Mouse (Mus musculus) embryonic facial prominence, embryonic 14.5 days (tissue): ENCODE data around the gene Szrd1. TPM values are rescaled to one million over a fixed set of nuclear protein-coding genes. Genes with fewer than 3 reads are reported as not detected.
"Not testable (repeated sequence)": the region's sequence is repeated elsewhere in the genome, so short reads cannot be mapped to it uniquely, and the experiment has no call there.

Experiments
- ATAC-seq: fragments of 200-750 bp; cut with Nextera tagmentation; 2 replicates; pipeline ENCODE4 v1.8.0; 2017; ENCODE audit warnings: low read depth, moderate number of reproducible peaks, moderate TSS enrichment
- DNase-seq: peaks from one replicate; pipeline ENCODE4 v3.0.0-alpha.2; 2015; ENCODE audit warnings: low spot score
- H3K27ac ChIP-seq: fragments of 300-500 bp; sonication (generic); replicated peaks from 2 replicates; pipeline ENCODE4 v1.5.1; 2014; ENCODE audit warnings: low read depth, mild to moderate bottlenecking, low read length, moderate library complexity
- H3K27me3 ChIP-seq: fragments of 300-500 bp; sonication (generic); replicated peaks from 2 replicates; pipeline ENCODE4 v1.6.1; 2014; ENCODE audit warnings: low read length; ENCODE audit not compliant: control insufficient read depth, insufficient read depth
- H3K36me3 ChIP-seq: fragments of 300-500 bp; sonication (generic); 2 replicates; pipeline ENCODE4 v1.6.1; 2014; ENCODE audit warnings: low read length, mixed read lengths; ENCODE audit not compliant: control insufficient read depth, insufficient read depth
- H3K4me1 ChIP-seq: fragments of 300-500 bp; sonication (generic); 2 replicates; pipeline ENCODE4 v1.6.1; 2014; ENCODE audit warnings: antibody characterized with exemption, low read length; ENCODE audit not compliant: control insufficient read depth, insufficient read depth
- H3K4me2 ChIP-seq: fragments of 300-500 bp; sonication (generic); 2 replicates; pipeline ENCODE4 v1.6.1; 2014; ENCODE audit warnings: low read depth, mild to moderate bottlenecking, low read length, moderate library complexity, mixed read lengths
- H3K4me3 ChIP-seq: fragments of 300-500 bp; sonication (generic); 2 replicates; pipeline ENCODE4 v1.5.1; 2014; ENCODE audit warnings: low read depth, mild to moderate bottlenecking, low read length
- H3K9ac ChIP-seq: fragments of 300-500 bp; sonication (generic); 2 replicates; pipeline ENCODE4 v1.6.1; 2014; ENCODE audit warnings: low read depth, mild to moderate bottlenecking, low read length, moderate library complexity, mixed read lengths
- H3K9me3 ChIP-seq: fragments of 300-500 bp; sonication (generic); 2 replicates; pipeline ENCODE4 v1.6.1; 2016; ENCODE audit warnings: low read length; ENCODE audit not compliant: control insufficient read depth
- whole genome bisulfite sequencing: fragments of 180-500 bp; shearing (Covaris S2); extraction: QIAGEN DNeasy Blood & Tissue Kit; methylation state at CpG from one replicate; pipeline ENCODE4 v1.1.7; 2014; 5-methylcytosine and 5-hydroxymethylcytosine counted together
- polyA plus RNA-seq: library from polyadenylated mRNA; unstranded; fragments of >200 nt; fragmentation: Nextera tagmentation; extraction: Ambion mirVana; gene quantifications from 2 replicates; pipeline ENCODE4 v1.2.1, GENCODE M21; 2014

Gene Szrd1
- polyA plus RNA-seq, 1 experiment from 2014 or later, result 38.7 TPM

DNA sequence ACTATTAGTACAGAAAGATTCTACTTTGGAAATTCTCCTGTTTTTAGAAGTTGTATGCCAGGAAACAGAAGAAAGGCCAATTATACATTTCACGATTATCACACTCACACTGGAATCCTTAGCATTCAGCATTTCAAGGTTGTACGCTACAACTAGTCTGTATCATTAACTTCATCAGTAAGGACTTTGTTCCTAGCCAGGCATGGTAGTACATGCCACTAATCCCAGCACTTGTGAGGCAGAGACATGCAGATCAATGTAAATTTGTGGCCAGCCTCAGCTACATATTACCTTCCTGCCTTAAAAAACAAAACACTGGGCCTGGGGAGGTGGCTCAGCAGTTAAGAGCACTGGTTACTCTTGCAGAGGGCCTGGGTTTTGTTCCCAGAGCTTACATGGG is 19.0 kb upstream of the Szrd1 start:
- peaks cover 8% of the 10 kb centered on the region; the same call in 1 of the 2 replicates for H3K4me1 ChIP-seq
- no peak for DNase-seq
- no peak for ATAC-seq
- no peak overlapping the region for H3K4me2 ChIP-seq
- H3K9ac ChIP-seq, result no peak overlapping the region
- H3K27me3 ChIP-seq, result no peaks in the 10 kb centered on the region
- 0 out of 2 replicates have a peak overlapping the region, but pooled peaks have one; percentile 8 for H3K27ac ChIP-seq
- H3K9me3 ChIP-seq, result no peaks in the 10 kb centered on the region
- H3K4me3 ChIP-seq, result no peak overlapping the region
- 74% methylated on average over 2 of the region's 2 CpGs for WGBS
- no peaks in the 10 kb centered on the region for H3K36me3 ChIP-seq

DNA sequence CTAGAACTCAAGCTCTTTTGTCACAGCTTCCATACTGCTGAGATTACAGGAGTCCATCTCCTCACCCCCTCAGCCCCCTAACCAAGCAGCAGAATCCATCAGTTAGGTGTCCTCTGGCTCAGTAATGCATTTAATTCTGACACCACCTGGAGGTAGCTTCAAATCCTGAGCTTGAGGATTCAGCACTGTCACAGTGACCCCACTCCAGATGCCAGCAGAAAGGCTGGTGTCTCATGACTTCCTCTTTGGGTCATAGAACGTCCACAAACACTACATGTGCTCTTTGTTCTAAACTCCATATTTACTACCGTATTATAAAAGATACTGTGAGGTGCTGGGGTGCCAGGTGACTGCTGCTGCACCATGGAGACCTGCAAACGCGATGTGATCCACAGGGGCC is 17.9 kb upstream of the Szrd1 start:
- Histone ChIP-seq H3K4me2 (no peak overlapping the region), H3K27me3 (no peaks in the 10 kb centered on the region), H3K27ac (no peak overlapping the region), H3K4me3 (no peak overlapping the region), H3K36me3 (no peaks in the 10 kb centered on the region), H3K4me1 (peaks cover 8% of the 10 kb centered on the region; the same call in 1 of the 2 replicates), H3K9me3 (no peaks in the 10 kb centered on the region), H3K9ac (no peak overlapping the region)
- WGBS, result 77% methylated on average over 4 of the region's 4 CpGs
- DNase-seq (no peak), ATAC-seq (no peak)

DNA sequence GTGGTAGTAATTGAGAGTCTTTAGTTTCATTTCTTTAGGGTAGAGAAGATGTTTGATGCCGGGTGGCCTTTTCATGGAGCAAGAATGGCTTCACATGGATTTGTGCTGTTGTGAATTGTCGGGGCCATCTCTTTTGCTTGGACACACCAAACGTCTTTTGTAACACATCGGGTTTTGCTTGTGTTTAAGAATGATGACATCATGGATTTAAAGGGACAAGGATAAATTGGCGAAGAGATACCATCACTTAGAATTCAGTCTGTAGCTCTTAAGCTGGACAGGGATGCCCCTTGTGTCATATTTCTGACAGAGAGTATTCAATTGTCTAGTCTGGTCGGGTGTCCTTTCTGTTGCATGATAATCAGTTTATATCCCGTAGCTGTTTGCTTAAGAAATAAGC is 9.5 kb upstream of the Szrd1 start:
- Histone ChIP-seq H3K36me3 (no peaks in the 10 kb centered on the region), H3K27me3 (no peaks in the 10 kb centered on the region)
- WGBS, result 27% methylated on average over 7 of the region's 7 CpGs

GRCm38 (mm10) chr4:141148009-141148801 is 8.6 kb upstream of the Szrd1 start:
- H3K27me3 ChIP-seq, result no peaks in the 10 kb centered on the region
- H3K4me2 ChIP-seq, result peak overlapping the region; percentile 65
- peak overlapping the region; percentile 94 for H3K9ac ChIP-seq
- no peaks in the 10 kb centered on the region for H3K9me3 ChIP-seq
- WGBS, result 0% methylated on average over 35 of the region's 66 CpGs
- ATAC-seq (peak; percentile 77), DNase-seq (peak; percentile 41)
- H3K27ac ChIP-seq, result peak overlapping the region; percentile 92
- H3K36me3 ChIP-seq, result no peaks in the 10 kb centered on the region
- H3K4me1 ChIP-seq, result peaks cover 18% of the 10 kb centered on the region
- H3K4me3 ChIP-seq, result peak overlapping the region; percentile 95

More for the DNA sequence above, 9.5 kb upstream of the Szrd1 start:
- Histone ChIP-seq H3K9me3 (no peaks in the 10 kb centered on the region), H3K4me1 (peaks cover 18% of the 10 kb centered on the region), H3K27ac (no peak overlapping the region; the same call in 1 of the 2 replicates), H3K9ac (peak overlapping the region; percentile 94), H3K4me3 (peak overlapping the region; percentile 95), H3K4me2 (peak overlapping the region; percentile 65)
- ATAC-seq (no peak), DNase-seq (no peak)

- peak; percentile 94 for DNase-seq
- peak within 1 kb of the TSS; percentile 65 for H3K4me2 ChIP-seq
- ATAC-seq, result peak; percentile 87
- peak within 1 kb of the TSS; percentile 95 for H3K4me3 ChIP-seq
- no peaks in the 10 kb centered on the region for H3K36me3 ChIP-seq
- no peaks in the 10 kb centered on the region for H3K27me3 ChIP-seq
- 11% methylated on average over 40 of the region's 58 CpGs for WGBS
- peak within 1 kb of the TSS; percentile 92 for H3K27ac ChIP-seq
- peak within 1 kb of the TSS; percentile 94 for H3K9ac ChIP-seq
- H3K4me1 ChIP-seq, result peaks cover 22% of the 10 kb centered on the region
- no peaks in the 10 kb centered on the region for H3K9me3 ChIP-seq
These were observed 7.8 kb upstream of the Szrd1 start, which contains the start of gene Fbxo42 for GRCm38 (mm10) chr4:141147112-141148008. TSS of gene Fbxo42 (plus strand) at chr4:141147913.

DNA sequence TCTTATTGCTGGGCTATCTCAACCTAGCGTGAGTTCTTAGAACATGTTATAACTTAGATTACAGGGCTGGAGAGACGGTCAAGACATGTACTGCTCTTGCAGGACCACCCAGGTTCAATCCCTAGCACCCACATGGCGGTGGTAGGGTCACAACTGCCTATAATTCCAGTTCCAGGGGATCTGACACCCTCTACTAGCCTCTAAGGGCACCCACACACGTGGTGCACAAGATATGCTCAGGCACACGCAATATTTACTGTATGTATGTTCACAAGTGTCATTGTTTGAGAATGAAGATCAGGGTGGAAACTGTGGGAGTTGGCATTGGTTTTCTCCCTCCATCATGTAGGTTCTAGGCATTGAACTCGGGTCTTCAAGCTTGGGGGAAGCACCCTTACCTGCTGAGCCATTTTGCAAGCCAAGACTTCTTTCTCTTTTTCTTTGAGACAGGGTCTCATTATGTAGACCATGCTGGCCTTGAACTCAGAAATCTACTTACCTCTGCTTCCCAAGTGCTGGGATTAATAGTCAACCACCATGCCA is 7.0 kb upstream of the Szrd1 start:
- Histone ChIP-seq H3K4me3 (0 out of 2 replicates have a peak overlapping the region, but pooled peaks have one; percentile 95), H3K27me3 (no peaks in the 10 kb centered on the region), H3K9me3 (no peaks in the 10 kb centered on the region), H3K36me3 (no peaks in the 10 kb centered on the region), H3K9ac (no peak overlapping the region; the same call in 1 of the 2 replicates), H3K4me2 (peak overlapping the region; percentile 65; the same call in 1 of the 2 replicates), H3K4me1 (peaks cover 22% of the 10 kb centered on the region), H3K27ac (no peak overlapping the region; the same call in 1 of the 2 replicates)
- ATAC-seq (no peak), DNase-seq (no peak)
- 93% methylated on average over 6 of the region's 6 CpGs for WGBS

- not testable (repeated sequence) for H3K4me3 ChIP-seq, ATAC-seq
- 86% methylated on average over 6 of the region's 16 CpGs for WGBS
These were observed 5.5 kb upstream of the Szrd1 start for GRCm38 (mm10) chr4:141145124-141145523.

GRCm38 (mm10) chr4:141142285-141142811 is 2.8 kb upstream of the Szrd1 start:
- H3K4me2 ChIP-seq, result peak overlapping the region; percentile 43; the same call in 1 of the 2 replicates

More at GRCm38 (mm10) chr4:141145124-141145523, 5.5 kb upstream of the Szrd1 start:
- not testable (repeated sequence) for H3K4me2 ChIP-seq, H3K27me3 ChIP-seq, H3K9ac ChIP-seq, H3K9me3 ChIP-seq, H3K36me3 ChIP-seq, DNase-seq, H3K27ac ChIP-seq
- peaks cover 19% of the 10 kb centered on the region for H3K4me1 ChIP-seq

More at GRCm38 (mm10) chr4:141142285-141142811, 2.8 kb upstream of the Szrd1 start:
- Histone ChIP-seq H3K9me3 (no peaks in the 10 kb centered on the region), H3K36me3 (no peaks in the 10 kb centered on the region), H3K27me3 (no peaks in the 10 kb centered on the region), H3K4me1 (peaks cover 16% of the 10 kb centered on the region), H3K4me3 (peak overlapping the region; percentile 6; the same call in 1 of the 2 replicates), H3K27ac (no peak overlapping the region), H3K9ac (peak overlapping the region; percentile 38; the same call in 1 of the 2 replicates)
- DNase-seq, result peak; percentile 77
- 19% methylated on average over 9 of the region's 9 CpGs for WGBS
- ATAC-seq, result no peak
